Mouse (Mus musculus) urinary bladder, postnatal 25 days (tissue): ENCODE measurements around the gene Acsl1.

ENCODE experiments used
- DNase-seq: peaks from one replicate; pipeline ENCODE4 v3.0.0; 2022; ENCODE audit warnings: low spot score

Gene Acsl1

DNA sequence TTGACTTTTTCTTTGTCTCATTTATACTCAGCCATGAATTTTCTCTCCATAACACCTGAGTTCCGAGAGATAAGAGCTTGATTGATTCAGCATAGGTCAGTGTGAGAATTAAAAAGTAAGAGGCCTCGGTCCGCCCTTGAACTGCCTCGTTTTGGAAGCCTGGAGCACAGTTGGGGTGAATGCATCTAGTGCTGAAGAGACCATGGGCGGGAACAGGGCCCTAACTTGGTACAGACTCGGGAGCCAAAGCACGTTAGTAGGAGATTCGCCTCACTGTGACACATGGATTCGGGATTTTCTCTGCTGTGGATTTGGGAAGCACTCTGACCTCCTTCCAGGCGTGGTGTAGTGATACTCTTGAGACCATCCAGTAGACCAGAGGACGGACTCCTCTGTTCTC lies 4.6 kb downstream of the Acsl1 start:
- DNase-seq, result no peak

DNA sequence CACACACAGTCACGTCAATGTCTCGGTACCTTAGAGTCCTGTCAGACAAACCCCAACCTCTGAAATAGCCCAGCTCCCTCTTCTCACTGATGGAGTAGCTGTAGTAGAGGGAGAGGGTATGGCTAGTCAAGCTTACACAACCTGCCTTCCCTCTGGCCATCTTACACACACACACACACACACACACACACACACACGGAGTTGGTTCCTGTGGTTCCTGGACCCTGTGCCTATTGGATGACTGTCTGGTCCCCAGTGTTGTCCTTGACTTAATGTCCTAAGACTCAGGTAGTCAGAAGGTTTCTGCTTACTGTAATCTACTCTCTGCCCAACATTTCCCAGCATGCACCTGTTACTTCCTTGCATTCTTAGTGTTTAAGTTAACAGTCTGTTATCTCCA lies 5.1 kb downstream of the Acsl1 start:
- no peak for DNase-seq

DNA sequence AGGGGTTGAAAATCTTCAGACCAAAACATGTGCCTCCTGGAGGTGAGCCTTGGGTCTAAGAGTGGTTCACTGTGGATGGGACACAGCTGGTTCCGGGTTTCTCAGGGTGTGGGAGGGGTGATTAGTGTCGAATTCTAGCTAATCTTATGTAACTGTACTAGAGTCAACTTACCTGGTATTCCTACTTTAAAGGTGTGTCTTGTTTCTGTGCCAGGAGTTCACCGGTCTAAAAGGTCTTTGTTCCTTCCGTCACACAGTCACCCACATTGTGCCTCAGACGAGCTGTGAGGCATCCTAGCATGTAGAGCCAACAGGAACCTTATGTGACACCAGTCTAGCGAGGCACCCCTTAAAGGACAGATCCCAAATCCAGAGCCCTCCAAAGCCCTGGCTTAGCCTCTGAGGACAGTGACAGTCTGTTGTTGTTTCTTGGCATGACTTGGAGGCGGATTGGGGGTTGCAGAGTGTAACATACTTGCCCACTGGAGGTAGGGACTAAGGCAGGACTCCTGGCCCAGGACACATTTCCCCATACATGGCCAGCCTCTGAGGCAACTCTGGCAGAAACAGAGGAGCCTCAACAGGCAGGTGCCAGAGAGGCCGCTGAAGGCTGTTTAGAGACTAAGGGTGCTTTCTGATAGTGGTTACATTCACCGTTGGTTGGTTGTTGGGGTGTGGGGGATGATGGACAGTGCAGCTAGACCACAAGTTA lies 7.1 kb downstream of the Acsl1 start:
- DNase-seq, result no peak

DNA sequence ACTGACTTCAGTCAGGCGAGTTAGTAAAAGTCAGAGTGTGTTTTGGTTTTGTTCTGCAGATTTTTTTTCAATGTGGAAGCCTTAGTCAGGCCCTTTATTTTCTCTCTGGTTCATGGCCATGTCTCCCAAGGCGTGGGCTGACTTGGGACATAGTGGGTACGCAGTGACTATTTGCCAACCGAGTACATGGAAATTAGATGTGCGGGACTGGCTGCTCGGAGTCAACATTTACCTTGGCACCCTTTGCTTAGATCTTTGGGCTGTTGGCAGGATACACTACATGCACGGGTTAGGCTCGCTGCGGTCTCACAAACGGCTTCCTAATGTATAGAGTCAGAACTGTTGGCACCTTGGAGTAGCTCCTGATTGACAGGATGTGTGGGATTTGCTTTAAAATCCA lies 7.9 kb downstream of the Acsl1 start:
- no peak for DNase-seq

DNA sequence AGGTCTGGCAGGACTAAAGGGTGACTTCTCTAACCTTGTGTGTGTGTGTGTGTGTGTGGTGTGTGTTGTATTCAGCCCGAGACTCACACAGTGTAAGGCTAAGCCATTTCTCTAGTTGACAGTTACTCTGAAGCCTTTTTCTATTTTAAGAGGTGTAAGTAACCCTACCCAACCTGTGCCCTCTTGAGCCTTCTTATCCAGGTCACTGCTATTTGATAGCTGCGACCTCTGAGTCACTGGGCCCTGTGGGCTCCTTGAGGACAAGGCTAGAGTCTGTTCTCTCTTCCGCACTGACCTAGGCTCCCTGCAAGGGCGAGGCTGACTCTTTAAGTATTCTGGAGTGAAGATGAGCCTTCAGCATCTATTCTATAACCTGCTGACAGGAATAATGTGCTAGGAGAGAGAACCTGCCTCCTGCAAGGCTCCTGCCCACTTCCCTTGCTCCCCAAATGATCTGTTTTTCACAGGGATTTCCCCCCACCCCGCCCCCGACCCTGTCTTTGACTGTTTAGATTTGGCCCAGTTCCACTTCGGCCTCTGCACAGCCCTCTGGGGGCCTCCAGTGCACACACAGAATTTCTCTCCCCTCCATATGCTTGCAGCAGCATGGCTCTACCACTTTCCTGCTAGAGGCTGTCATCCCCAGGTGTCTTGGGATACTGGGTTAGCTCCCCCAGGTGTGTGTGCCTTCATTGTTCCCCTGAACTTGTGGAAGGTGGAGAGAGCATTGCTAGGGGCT lies 9.1 kb downstream of the Acsl1 start:
- no peak for DNase-seq

DNA sequence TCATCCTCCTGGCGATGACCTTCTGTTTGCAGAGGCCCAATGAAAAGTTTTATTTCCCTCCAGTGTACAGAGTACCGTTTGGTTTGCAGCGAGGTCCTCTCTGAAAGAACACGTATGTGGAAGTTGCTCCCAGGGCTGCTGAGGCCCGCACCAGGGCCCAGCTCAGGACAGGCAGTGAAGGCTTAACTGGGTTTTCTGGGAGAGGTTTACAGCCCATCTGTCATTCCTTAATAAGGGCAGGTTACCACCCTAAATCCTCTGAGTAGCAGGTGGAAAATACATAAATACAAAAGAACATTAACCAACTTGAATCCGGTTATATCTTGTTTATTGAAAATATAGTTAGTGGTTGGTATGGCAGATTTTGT lies 9.7 kb downstream of the Acsl1 start:
- DNase-seq, result no peak

DNA sequence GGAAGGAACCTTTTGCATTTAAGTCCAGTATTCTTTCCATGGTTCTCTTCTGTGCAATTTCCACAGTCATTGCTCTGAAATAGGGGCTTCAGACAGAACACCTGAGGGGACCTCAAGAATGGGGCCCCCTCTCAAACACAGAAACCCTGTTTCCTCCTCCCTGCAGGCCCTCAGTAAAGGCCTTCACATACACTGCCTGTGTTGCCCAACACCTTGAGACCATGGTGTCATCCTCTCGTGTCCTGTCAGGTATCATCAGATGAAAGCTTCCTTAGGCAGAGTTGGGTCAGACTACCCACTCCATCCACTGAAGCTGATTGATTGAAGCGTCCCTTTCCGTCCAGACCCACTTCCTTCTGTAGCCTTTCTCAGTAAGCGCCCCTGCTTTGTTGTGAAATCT lies 11.9 kb downstream of the Acsl1 start:
- DNase-seq, result no peak

DNA sequence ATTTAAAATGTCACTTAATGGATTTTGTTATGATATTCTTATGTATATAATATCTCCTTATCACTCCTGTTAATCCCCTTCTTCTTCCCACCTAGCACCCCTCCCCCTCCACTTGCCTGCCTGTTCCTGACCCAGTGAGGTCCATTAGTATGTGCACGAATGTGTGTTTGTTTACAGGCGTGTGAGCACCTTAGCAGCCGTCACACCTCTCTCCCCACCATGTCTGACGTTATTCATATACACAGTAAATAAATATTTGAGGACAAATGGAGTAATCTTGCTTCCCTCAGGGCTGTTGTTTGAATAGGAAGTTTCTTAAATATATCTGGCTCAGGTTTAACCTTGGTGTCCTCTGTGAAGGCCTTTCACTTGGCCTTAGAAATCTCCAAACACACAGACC lies 12.4 kb downstream of the Acsl1 start:
- DNase-seq, result no peak

DNA sequence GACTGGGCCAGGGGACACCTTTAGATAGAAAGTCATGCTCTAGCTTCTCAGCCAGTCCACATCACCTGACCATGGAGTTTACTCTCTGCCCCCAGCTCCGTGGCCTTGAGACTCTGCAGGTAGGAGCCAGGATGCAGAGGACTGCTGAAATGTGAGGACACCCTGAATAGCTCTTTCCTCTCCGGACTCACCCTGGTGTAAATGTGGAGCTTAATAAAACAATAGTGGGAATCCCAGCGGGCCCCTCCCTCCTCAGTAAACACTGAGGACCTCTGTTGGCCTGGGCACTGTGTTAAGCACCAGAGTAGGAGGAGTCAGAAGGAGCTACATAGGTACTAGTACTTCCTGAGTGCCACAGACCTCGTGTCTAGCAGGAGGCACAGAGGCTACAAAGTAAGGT lies 13.2 kb downstream of the Acsl1 start:
- no peak for DNase-seq

DNA sequence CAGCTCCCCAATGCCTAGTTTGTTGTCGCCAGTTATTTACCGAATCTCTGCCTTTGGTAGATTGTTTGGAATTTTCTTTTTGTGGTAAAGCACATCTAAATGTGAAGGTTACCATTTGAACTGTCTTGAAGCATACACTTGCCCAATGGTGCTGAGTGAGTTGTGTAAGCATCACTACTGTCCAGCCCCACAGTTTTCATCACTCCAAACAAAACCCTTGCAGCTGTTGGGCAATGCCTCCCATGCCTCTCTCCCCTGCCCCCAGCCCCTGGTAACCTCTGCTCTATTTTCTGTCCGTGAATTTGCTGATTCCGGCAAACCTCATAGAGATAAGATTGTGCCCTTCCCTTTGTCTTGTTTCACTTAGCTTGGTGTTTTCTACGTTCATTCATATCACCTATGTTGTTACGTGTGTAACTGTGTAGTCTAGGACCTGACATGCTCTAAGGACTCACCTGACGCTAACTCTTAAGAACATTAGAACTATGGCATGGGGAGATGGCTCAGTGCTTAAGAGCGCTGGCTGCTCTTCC lies 14.2 kb downstream of the Acsl1 start:
- no peak for DNase-seq

DNA sequence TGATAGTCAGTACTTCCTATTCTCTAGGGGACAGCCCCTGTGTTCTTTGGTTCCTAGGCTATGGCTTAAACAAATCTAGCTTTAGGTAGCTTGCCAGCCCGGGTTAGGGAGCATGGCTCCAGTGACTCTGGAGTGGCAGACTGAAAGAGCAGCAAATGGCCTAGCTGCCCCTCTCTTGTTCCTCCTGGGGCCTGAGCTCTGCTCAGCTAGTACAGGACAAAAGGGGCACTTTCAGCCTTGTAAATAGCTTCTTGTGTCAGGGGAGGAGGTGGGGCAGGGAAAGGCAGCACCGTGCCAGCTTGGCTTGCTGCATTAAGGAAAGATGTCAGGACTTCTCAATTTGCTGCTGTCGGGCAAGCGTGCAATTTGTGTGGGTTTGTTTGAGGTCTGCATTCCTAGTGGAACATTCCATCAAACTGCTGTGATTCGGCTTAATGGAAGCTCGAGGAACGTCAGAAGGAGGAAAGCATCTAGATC lies 17.3 kb downstream of the Acsl1 start:
- no peak for DNase-seq

DNA sequence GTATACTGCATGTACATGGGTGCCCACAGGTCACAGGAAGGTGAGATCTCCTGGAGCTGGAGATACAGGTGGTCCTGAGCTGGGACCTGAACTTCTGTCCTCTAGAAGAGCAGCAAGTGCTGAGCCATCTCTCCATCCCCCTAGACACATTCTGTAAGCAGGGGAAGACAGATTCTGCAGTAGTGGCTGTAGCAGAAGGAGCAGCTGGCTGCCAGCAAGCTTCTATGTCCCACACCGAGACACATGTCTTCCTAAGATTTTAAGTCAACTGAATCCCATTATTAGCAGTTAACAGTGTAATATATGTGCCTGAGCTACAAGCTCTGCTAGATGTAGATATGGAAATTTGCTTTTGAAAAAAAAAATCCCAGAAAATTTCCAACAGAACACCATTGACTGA lies 18.4 kb downstream of the Acsl1 start:
- no peak for DNase-seq

DNA sequence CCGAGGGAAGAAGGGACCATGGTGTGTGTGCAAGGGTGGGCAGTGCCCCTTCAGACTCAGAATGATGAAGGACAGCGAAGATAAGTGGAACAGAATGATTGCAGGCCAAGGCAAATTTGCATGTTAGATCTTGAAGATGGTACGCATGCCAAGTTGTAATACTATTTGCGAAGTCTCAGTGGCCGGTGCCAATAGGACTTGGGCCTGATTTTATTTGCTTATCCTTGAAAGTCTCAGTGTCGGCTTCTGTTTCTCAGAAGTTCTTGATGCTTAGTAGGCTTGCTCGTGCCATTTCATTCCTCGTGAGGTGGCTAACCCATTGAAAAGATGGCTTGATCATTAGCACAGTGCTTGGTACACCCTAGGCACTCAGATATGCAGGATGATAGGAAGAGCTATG lies 19.4 kb downstream of the Acsl1 start:
- no peak for DNase-seq

DNA sequence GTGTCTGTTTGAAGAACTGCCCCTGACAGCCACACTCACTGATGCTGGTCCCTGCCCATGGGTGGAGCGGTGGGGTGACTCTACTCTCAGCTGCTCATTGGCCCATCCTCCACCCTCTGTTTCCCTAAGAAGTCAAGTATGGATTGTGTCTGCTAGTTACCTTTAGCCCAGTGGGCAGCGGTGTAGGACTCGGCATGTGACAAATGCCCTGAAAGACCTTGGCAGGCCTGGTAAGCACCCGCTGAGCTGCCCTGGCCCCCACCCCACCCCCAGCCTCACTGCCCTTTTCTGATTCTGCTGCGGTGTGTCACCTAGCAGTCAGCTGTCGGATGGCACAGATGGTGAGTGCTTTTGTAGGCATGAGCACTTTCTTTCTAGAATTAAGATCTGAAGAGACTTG lies 20.0 kb downstream of the Acsl1 start:
- no peak for DNase-seq

DNA sequence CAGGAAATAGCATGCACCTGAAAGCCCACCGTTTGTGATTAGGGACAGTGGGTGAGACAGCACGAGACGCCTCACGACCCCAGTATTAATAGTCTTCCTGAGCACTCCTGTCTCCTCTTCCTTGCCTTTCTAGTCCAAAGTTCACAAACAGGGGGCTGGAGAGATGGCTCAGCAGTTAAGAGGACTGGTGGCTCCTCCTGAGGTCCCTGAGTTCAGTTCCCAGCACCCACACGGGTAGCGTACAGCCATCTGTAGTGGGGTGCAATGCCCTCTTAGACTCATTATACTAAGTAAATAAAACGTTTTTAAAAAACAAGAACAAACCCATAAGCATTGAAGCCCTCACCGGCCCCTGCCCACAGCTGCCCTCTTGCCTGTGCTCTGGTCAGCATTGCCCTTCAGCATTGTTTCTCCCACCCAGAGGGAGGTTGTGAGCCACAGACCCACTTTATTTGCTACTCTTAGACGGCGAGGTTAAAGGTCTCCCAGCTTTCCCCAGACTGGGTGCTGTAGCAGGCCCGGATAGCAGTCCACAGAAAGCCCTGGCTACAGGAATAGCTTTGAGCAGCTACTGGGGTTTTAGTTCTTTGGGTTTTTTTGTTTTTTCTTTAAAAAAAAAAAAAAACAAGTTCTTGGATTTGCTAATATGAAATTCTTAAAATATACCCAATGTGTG lies 22.8 kb downstream of the Acsl1 start:
- no peak for DNase-seq

DNA sequence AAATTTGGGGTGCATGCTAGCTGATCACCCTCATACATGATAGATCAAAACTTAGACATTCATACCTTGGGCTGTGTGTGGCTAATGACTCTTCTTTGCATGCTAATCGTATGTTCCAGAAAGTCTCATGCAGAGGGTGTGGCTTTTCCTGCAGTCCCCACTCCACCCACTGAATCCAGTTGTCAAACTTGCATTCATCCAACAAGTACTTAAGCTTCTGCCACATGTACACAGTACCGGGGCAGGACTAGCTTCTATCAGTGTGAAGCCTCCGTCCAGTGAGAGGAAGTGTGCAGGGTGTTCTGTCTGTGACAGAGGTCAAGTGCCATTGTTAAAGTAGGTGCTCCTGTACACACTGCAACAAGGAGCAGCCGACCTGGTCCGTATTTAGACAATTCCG lies 26.0 kb downstream of the Acsl1 start:
- DNase-seq, result no peak

DNA sequence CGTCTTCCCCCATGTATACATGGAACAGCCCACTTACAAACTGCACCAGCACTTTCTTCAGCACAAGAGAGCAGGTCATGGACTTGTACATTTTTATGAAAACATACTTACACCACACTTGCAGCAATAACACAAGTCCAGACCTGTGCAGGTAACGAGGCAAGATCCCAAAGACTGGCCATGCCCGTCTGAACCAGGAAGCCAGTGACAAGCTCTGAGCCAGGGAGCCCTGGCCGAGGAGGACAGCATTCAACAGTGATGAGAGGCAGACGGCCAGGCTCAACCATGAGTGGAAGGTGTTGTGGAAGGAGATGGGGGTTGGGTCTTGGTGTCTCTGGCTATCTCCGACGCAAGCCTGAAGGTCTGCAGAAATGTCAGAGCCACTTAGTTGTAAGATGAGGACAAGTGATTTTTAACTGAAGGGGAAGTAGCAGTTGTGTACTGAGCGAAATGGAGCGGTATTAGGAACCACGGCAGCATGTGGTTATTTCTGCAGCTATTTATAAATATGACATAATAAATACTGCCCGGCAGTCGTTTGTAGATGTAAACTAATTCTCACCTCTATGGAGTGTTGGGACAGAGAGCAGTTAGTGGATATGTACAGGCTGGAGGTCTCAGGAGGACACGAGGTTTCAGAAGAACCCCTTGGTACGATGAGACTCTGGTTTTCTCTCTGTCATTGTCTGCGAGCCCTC lies 26.6 kb downstream of the Acsl1 start:
- no peak for DNase-seq

DNA sequence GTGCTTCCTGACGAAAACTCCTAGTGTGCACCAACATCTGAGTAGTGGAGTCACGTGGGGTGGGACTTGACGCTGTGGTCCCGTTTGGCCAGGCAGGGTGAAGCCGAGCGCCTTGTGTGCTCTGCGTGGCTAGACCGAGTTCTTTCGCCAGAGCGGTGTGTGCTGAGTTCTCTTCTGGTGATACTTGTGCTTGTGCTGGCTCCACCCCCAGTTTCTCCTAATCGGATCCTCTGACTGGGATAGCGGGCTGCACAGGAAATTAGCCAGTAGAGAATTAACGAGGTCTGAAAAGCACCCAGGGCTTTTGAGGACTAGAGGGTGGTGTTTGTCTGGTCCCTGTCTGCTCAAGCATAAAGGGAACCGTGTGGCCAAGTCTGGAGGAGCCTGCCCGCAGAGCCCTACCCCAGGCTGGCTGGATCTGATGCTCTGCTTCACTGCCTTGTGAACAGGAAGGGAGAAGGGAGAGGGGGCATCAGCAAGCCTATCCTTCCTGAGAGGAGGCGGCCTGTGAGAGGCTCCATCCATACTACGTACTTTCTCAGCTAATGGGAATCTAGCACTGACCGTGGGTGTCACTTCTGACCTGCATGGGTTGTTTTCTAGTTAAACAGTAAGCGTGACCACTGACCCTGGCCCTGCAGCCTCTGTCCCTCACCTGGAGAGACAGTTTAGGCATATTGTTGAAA lies 28.7 kb downstream of the Acsl1 start:
- no peak for DNase-seq

DNA sequence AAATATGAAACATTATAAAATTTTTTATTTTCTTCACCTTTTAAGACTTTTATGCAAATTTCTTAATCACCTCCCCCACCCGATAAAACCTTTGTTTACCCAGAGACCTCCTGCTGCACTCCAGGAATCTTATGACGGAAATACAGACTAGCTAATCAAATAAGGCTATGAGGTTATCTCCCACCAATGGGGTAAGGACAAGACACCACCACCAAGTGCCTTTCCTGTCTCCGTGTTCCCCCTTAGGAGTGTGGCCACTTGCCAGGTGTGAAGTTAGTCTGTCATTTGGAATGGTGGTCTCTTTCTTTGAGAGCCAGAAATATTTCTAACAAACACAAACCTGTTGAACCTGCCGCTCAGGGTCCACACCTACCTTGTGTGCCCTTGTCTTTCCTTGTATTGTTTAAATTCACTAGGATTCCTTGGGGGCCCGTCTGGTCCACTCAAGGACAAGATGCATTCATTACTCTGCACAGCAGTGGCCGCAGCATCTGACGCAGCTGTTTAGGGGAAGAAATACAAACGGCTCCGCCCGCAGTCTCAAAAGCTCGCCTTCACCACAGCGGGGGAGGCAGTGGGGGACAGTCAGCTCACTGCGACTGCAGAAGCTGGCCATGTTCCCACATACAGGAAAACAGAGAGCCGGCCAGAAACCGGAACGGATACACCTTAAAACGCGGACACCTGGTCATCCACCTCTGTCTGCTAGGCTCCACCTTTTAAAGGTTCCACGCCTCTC lies 31.7 kb downstream of the Acsl1 start:
- no peak for DNase-seq

DNA sequence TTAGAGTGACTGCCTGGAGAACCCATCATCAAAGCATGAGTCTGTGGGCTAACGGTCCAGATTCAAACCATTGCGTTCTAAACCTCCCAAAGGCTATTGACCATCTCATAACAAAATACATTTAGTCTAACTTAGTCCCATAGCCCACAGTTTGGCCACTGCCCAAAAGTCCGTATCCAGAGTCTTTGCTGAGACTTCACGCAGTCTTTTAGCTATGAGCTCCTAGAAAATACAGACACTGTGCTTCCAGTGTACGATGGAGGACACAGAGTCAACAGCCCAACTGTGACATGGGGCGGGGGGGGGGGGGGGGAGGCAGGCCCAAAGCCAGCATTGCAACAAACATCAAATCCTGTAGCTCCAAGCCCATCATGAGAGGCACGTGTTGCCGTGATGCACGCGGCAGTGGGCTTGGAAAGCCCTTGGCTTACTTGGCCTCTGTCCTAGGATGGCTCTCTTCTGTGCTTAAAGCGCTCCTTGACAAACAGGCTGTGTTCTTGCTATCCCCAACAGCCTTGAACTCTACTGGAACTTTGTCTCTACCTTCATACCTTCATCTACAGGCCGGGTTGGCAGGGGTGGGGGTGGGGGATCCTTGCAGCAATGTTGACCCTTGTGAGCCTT lies 32.3 kb downstream of the Acsl1 start:
- no peak for DNase-seq

DNA sequence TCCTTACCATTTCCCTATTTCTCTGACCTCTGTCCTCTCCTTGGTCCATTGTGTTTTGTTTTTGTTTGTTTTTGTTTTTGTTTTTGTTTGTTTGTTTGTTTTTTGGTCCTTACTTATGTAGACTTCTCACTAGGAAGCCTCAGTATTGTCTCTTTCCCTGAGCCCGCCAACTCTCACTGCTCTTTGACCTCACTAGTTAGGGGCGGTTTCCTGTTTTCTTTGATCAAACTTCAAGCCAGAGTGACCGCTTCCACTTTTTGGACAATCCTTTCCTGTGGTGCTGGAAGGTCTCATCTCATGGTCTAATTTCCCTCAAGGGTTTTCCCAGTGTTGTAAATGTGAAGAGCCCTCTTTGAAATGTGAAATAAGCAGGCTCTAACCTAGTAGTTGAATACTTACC lies 33.4 kb downstream of the Acsl1 start:
- no peak for DNase-seq
